Mouse (Mus musculus) layer of hippocampus, adult 11-12 months (tissue): ENCODE results near the gene Tpgs1.
A peak's percentile ranks its signal among the peaks of the same experiment; 100 is the strongest.

Experiments
- DNase-seq: peaks from one replicate; pipeline ENCODE4 v3.0.0; 2022; ENCODE audit warnings: low spot score

Tpgs1 gene

DNA sequence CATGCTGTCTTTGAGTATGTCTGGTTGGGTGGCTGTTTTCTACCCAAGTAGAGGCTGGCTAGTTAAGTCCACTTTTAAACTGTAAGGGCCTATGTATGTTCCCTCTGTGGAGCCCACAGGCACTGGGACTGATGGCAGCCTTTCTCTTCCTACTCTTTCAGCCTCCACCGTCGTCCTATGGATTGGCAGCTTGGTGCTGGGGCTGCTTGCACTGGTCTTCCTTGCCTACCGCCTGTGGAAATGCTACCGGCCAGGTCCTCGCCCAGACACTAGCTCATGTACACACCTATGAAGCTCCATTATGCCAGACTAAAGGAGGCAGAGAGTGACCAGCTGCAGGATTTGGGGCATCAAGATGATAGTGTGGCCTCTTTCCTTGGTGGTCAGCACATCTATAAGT is 1.1 kb upstream of the Tpgs1 start:
- no peak for DNase-seq

DNA sequence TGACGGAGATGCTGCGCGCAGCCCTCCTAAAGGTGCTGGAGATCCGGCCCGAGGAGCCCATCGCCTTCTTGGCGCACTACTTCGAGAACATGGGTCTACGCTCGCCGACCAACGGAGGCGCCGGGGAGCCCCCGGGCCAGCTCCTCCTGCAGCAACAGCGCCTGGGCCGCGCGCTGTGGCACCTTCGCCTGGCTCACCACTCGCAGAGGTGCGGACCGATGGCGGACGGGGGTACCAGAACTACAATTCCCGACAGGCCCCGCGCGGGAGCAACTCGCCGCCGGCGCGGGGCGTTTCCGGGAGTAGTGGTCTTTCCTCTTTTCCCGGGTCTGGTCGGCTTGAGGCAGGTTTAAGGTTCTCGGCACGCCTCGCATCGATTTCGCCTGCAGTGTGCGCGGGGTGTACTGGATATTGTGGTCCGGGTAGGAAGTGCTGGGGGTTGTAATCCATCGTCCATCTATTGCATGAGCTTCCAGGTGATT is 448 bp downstream of the Tpgs1 start:
- peak; percentile 82 for DNase-seq

DNA sequence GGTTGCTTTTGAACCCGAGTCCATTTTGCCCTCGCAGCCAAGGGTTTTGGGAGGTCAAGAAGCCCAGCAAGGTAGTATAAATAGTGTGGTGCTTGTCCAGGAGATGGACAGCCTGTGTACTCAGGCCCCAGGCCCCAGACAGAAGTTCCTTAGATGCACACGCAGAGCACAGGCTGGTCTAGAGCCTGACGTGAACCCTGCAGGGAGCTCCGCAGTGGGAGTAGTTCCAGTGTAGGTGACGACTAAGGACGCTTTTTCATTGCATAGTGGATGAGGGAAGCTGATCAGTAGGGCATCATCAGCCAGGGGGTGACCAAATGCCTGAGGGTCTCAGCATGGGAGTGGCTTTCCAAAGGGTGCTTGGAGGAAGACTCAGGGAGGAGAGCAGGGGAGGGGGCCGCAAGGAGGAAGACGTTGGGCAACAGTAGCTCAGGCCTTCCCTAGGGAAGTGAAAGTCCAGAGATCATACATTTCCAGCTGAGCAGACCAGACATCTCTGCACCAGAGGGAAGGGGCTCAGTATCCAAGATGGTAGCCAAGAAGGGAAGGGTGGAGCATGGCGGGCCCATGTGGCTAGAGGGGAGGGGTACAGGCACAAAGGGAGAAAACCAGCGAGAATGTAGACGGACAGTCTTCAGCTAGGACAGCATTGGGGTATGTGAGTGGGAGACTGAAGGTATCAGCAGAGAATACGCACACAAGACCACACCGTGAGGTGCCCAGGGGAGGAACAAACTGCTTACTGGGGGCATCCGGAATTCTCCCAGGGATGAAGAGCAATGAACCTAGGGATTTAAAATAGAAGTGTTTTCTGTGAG is 1.1 kb downstream of the Tpgs1 start:
- DNase-seq = no peak

DNA sequence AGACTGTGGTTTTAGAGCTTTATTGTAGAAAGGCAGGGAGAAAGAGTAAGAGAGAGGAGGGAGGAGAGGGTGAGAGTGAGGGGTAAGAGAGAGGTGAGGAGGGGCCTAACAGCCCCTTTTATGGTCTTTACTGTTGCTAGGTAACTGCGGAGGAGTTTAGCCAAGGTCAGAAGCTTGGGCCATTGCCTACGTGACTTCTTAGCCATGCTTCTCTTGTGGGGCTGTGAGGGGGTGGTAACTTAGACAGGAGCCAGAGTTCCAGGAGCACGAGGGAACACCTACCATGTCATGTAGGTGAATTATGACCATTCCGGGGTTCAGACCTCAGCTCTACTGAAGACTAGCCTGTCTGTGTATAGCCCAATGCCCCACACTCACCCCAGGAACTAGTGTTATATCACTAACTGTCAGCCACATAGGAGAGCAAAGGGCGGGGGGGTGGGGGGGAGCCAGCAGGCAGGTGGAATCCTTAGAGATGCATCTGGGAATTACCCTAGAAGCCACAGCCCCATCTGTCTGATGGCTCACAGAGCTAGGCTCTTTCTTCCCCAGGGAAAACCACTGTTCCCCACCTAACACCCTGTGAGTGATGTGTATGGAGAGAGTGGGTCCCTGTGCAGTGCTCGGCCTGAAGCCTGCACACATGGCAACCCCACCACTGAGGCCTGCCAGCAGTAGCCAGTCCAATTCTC is 2.4 kb downstream of the Tpgs1 start:
- DNase-seq = no peak

DNA sequence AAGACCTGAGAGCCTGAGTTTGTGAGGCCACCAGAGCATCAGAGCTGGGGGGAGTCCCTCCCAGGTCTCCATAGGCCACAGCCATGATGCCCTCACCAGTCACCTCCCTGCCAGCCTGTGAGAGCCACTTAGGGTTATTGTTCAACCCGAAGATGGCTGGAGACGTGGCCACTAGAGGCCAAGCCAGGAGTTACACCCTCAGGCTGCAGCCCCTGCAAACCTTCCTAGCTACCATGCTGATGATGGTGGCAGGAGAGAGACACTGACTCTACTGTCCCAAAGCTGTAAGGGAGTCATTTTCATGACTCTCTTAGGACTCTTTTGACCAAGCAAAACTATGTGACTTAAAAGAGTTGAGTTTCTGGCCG is 2.9 kb downstream of the Tpgs1 start:
- DNase-seq = no peak

DNA sequence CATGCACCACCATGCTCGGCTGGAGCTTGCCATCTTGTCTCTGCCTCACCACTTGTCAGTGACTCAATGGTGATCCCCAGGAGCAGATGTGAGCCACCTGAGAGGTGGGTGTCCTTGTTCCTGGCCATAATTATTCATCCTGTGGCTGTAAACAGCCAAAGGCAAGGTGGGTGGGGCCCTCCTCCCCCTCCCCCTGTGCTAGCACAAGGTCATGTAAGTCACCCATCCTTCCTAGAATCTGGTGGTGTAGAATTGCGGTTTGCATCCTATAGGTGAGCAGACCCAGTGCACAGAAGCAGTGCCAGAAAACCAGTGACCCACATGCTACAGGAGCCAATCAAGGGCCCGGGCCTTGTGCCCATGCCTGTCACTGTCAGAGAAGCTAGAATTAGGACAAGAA is 3.9 kb downstream of the Tpgs1 start:
- no peak for DNase-seq

DNA sequence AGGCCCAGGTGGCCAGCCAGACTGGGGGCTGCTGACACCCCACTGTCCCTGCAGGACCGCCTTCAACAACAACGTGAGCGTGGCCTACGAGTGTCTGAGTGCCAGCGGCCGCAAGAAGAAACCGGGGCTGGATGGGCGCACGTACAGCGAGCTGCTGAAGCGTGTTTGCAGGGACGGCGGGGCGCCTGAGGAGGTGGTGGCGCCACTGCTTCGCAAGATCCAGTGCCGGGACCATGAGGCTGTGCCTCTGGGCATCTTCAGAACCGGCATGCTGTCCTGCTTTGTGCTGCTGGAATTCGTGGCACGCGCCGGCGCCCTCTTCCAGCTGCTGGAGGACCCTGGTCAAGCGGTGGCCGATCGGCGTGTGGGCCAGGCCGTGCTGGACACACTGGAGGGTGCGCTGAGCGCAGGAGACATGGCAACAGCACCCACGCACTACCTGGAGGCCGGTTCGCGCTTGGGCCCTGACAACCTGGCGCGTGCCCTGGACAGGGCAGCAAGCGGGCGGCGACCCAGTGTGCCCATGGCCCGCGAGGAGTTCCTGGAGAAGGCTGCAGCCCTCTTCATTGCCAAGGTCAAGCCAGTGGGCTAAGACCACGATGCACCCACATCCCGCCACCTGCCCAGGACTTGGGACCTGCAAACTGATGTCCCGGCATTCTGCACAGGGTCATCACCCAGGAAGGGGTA is 6.3 kb downstream of the Tpgs1 start:
- no peak for DNase-seq

DNA sequence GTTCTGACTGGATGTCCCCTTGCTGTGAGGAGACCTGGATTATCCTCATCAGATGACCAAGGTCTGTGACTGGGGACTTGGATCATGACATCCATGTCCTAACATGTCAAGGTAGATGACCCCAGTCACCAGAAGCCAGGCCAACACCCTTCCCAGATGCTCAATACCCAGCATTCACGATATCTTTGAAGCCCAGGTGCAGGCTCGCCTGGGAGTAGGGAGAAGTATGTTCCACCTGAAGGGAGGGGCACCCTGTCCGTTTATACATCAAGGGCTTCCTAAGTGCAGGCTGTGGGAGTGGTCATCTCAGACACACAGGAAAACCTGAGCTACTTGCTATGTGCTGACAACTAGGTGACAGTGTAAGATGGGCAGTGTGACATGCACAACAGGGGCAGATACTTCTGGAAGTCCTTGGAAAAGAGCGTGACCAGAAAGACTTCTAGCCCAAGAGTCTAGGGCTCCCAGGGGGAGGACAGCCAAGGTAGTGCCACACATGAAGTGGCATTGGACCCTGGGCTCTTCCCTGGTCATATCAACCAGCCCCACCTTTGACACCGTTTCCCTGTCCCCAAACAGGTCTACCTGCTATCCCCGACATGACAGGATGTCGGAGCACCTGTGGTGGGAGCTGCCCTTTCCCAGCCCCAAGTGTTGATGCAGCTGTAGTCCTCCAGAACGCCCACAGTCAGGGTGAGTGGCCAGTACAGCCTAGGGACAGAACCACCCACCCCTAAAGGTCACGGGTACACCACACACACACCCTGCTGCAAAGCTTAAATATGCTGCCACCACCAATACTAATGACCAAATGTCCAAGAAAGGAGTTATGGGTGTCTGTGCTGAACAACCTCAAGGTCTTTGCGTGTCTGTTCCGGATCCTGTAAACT is 11.7 kb downstream of the Tpgs1 start:
- no peak for DNase-seq

DNA sequence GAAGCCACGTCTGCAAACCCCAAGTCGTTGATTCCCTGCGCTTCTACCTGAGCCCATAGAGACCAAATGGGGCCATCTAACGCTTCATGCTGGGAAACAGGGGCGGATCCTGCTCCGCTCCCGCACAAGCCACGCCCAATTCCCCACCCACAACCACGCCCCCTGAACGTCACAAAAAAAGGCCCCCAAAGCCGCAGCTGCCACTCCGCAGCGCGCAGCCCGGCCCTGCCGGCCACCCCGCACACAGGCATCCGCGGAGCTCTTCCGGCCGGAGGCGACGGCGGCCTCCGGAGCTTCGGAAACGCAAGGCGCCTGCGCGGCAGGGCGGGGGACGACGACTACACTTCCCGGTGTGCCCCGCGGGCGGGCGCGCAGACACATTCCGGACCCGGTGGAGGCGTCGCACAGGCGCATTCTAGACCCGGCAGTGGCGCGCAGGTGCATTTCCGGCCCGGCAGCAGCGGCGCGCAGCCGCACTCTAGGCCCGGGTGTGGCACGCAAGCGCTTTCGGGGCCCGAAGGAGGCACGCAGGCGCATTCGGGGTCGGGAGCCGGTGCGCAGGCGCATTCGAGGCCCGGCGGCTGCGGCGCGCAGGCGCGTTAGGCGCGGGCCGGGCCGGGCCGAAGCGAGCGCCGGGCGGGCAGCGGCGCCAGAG is 12.5 kb downstream of the Tpgs1 start, which contains the start of gene Cdc34:
Gene Cdc34, plus strand, starts transcription at position 605 of the 655 bp plus-strand sequence.
- peak; percentile 100 for DNase-seq

DNA sequence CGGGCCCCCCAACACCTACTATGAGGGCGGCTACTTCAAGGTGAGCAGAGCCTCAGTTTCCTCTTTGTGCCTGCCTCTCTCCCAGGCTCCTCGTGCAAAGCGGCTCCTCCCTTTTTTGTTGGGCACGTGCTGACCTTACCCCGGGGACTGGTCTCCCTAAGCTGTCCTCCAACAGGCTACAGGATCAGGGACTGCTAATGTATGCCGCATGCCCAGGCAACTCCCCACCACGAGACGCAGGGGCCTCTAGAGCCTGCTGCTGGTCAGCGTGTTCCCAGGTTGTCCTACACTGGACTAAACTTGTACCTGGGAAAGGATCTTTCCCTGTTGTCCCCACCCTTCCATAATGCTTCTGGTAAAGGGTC is 13.4 kb downstream of the Tpgs1 start:
- DNase-seq = no peak

DNA sequence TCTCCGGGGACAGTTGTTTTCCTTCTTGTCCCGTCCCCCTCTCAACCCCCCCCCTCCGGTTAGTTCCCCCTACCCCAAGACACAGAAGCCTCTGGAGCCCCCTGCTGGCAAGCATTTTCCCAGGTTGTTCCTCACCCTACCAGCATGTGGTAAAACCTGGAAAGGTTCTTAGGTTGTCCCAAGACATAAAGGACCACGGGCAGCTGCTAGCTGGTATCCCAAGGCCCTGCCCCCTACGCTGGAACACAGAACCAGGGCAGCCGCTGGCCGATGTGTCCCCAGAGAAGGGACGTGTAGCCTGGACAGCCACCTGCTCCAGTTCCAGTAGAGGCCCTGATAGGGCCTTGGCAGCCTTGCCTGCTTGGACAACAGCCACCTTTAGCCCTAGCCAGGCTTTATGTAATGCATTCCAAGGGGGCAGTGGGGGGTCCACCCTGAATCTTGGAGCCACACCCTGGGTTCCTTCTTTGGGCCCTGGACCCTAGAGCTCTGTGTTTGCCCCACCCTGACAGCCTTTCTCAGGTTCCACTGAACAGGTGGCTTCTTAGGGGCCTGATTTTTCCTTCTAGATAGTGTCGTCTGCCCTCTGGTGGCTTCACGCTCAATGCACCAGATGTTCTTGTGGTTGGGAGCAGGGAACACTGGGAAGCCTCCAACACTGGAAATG is 13.9 kb downstream of the Tpgs1 start:
- DNase-seq = peak; percentile 67

DNA sequence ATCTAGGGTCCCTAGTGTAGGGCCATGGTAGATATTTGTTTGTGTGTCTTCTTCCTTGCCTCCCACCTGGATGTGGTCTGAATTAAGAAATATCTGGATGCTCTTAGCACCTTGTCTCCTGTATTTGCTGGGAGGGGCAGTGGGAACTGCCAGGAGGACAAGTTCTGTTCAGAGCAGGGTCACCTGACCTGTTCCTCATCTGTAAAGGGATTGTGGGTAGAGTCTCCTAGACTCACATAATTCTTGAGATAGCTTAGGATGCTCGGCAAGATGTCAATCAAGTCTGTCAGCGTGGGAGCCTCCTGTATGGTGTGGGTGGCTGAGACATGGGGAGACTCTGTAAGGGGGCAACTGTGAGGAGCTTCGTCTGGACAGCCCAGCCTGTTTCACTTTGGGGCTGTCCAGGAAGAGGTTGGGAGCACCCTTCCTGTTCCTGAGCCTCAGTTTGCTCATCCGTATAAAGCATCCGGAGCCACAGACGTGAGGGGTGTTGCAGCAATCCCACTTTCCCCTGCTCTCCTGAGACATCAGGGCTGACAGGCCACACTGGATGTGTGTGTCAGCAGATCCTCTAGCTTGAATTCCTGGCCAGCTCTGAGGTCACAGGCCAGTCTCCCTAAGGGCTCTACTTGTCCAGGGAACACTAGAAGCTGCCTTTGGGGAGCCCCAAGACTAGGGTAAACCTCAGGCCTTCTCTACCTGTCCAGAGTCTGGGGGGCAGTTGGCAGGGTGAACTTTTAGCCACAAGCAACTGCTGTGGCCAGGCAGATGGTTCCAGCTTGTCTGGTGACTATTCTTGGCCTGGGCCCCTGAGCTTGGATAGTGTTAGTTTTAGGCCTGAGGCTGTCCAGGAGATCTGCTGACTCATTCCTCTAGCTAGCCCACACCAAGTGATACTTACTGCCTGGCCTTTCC is 14.8 kb downstream of the Tpgs1 start:
- no peak for DNase-seq

DNA sequence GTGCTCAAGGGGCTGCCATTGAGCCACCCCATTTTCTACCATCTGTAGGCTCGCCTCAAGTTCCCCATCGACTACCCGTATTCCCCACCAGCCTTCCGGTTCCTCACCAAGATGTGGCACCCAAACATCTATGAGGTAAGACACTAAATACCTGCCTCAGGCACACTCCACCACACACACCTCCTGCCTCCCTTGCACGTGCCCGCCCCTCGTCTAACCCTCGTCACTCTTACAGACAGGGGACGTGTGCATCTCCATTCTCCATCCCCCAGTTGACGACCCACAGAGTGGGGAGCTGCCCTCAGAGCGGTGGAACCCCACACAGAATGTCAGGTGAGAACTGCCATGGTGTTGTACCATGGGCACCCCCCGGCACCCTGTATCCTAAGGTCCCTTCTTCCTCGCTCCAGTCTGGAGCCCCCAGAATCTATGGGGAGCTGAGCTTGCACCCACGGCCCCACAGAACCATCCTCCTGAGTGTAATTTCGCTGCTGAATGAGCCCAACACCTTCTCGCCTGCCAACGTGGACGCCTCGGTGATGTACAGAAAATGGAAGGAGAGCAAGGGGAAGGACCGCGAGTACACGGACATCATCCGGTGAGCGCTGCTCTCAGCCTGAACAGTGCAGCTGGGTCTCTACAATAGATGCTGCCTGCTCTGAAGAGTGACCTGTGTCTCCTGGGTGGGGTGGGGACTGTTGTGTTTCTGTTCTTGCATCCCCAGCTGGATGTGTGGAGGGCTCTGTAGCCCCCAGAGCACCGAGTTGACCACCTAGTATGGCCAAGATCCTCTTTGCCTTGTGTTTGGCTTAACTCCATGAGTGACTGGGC is 15.8 kb downstream of the Tpgs1 start:
- DNase-seq = no peak

DNA sequence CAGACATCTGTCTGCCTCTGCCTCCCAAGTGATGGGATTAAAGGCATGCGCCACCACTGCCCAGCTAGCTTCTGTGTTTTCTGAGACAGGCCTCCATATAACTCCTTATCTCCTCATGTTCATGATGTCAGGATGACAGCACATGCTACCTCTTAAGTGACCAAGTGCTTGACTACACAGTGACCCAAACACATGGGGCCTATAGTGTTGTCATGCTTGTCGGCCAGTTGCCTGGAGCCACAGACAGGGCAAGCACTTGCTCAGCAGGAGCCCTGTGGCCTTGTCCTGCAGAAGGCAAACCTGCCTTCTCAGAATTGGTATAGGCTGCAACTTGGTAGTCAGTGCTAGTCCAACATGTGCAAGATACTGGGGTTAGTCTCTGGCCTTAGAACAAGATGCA is 17.1 kb downstream of the Tpgs1 start:
- DNase-seq = no peak

DNA sequence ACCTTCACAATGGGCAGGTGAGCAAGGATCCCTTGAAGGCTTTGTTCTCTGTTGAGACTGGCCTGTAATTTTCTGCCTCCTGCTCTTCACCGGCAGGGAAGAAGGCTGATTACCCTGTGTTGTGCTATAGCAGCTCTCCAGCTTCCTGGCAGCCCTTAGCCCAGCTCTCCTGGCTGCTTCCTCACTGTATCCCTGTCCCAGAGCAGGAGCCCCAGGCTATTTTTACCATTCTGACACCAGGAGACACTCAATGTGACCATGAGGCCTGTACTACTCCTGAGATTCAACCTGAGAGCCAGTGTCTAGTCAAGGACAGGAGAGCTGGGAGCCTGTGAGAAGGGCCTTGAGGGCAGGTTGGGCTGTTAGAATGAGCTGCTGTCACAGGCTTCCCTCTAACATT is 17.5 kb downstream of the Tpgs1 start:
- DNase-seq = no peak

DNA sequence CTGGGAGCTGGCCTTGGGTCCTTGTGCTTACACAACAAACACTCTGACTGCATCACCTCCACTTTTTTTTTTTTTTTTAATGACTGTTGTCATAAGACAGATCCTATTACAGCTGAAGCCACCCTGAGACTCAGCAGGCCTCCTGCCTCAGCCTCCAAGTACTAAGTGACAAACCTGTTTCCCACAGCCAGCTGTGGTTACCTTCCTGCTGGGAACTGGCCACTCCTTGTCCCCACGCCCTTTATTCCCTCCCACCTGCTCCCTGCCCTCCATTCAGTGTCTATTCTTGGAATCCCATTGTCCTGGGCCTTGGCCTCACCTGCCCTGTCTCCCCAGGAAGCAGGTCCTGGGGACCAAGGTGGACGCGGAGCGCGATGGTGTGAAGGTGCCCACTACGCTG is 18.3 kb downstream of the Tpgs1 start:
- no peak for DNase-seq

DNA sequence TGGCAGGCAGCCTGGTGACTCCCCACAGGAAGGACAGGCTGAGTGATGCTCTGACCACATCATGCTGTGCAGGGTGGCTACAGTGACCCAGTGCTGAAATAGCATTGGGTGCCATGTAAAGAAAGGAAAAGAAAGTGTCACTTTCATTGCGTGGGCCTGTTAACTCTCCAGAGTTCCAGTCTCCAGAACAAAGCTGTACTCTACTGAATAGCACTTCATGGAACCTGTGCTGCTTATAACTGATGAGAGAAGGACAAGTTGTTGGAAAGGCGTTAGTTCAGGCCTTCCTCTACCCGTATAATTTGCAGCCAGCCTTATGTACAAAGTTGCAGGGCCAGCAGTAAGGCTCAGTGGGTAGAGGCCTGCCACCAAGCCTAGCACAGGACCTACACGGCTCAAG is 19.6 kb downstream of the Tpgs1 start, which contains the start of gene Gzmm:
Gene Gzmm, plus strand, starts transcription at position 301 of the 400 bp plus-strand sequence.
- no peak for DNase-seq

DNA sequence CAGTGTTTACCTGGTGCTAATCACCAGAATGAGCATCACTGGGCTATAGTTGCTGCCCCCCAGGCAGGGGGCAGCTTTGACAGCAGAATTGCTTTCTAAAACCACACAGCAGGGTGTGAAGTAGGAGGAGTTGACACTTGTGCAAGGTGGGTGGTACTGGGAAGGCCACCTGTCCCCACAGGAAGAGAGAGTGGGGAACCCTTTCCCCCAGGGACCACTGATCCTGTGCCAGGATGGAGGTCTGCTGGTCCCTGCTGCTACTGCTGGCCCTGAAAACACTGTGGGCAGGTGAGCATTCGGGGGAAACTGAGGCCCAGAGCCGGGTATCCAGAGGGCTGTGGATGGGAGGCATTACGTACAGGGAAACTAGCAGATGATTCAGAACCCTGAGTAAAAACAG is 20.0 kb downstream of the Tpgs1 start:
- no peak for DNase-seq
